Mouse (Mus musculus): ENCODE measurements at regions not wholly inside any gene's neighbourhood (a gene's known extent, or its start where the extent isn't known, plus 50 kb on each side); places are given as distances from the start of the nearest gene placed in this dataset.

- Histone ChIP-seq H3K27me3 (ENCODE audit: insufficient read depth, poor library complexity, severe bottlenecking) (no peaks in the 10 kb centered on the region), H3K4me1 (peaks cover 8% of the 10 kb centered on the region; the same call in 1 of the 2 replicates), H3K27ac (no peak overlapping the region), H3K4me3 (no peak overlapping the region), H3K9me3 (no peaks in the 10 kb centered on the region), H3K36me3 (no peaks in the 10 kb centered on the region)
- DNase-seq (ENCODE audit: low spot score): no peak
- 73% methylated on average over 3 of the region's 3 CpGs for WGBS
Measured at GRCm38 (mm10) chr16:24221992-24222391, 171.3 kb upstream of the Lpp start.

GRCm38 (mm10) chr16:24220613-24221012 is 172.7 kb upstream of the Lpp start:
- Histone ChIP-seq H3K36me3 (no peaks in the 10 kb centered on the region), H3K4me1 (peaks cover 8% of the 10 kb centered on the region; the same call in 1 of the 2 replicates), H3K27ac (no peak overlapping the region), H3K4me3 (no peak overlapping the region), H3K9me3 (no peaks in the 10 kb centered on the region), H3K27me3 (ENCODE audit: insufficient read depth, poor library complexity, severe bottlenecking) (no peaks in the 10 kb centered on the region)
- no peak for DNase-seq (ENCODE audit: low spot score)
- WGBS: 78% methylated on average over 3 of the region's 3 CpGs

- H3K27me3 ChIP-seq (ENCODE audit: insufficient read depth, poor library complexity, severe bottlenecking): no peaks in the 10 kb centered on the region
- DNase-seq (ENCODE audit: low spot score): no peak
- WGBS: 76% methylated on average over 9 of the region's 9 CpGs
- H3K4me1 ChIP-seq: peaks cover 8% of the 10 kb centered on the region; the same call in 1 of the 2 replicates
- no peaks in the 10 kb centered on the region for H3K36me3 ChIP-seq
- H3K27ac ChIP-seq: no peak overlapping the region
- no peaks in the 10 kb centered on the region for H3K9me3 ChIP-seq
- no peak overlapping the region for H3K4me3 ChIP-seq
Measured at GRCm38 (mm10) chr16:24219691-24220090, 173.6 kb upstream of the Lpp start.

GRCm38 (mm10) chr16:24218850-24219185 is 174.5 kb upstream of the Lpp start:
- Histone ChIP-seq H3K27ac (no peak overlapping the region), H3K9me3 (no peaks in the 10 kb centered on the region)
- WGBS: 71% methylated on average over 4 of the region's 4 CpGs

GRCm38 (mm10) chr16:24218162-24218849 is 175.0 kb upstream of the Lpp start:
- Histone ChIP-seq H3K4me1 (peaks cover 8% of the 10 kb centered on the region; the same call in 1 of the 2 replicates), H3K27ac (no peak overlapping the region), H3K36me3 (no peaks in the 10 kb centered on the region), H3K27me3 (ENCODE audit: insufficient read depth, poor library complexity, severe bottlenecking) (no peaks in the 10 kb centered on the region), H3K4me3 (no peak overlapping the region), H3K9me3 (no peaks in the 10 kb centered on the region)
- DNase-seq (ENCODE audit: low spot score): no peak
- WGBS: 70% methylated on average over 14 of the region's 14 CpGs

More at GRCm38 (mm10) chr16:24218850-24219185, 174.5 kb upstream of the Lpp start:
- DNase-seq (ENCODE audit: low spot score): no peak
- Histone ChIP-seq H3K4me3 (no peak overlapping the region), H3K36me3 (no peaks in the 10 kb centered on the region), H3K27me3 (ENCODE audit: insufficient read depth, poor library complexity, severe bottlenecking) (no peaks in the 10 kb centered on the region), H3K4me1 (peaks cover 8% of the 10 kb centered on the region; the same call in 1 of the 2 replicates)

GRCm38 (mm10) chr16:24216828-24217227 is 176.5 kb upstream of the Lpp start:
- H3K4me3 ChIP-seq: no peak overlapping the region
- WGBS: 81% methylated on average over 5 of the region's 5 CpGs
- peaks cover 8% of the 10 kb centered on the region; the same call in 1 of the 2 replicates for H3K4me1 ChIP-seq
- H3K27me3 ChIP-seq (ENCODE audit: insufficient read depth, poor library complexity, severe bottlenecking): no peaks in the 10 kb centered on the region
- H3K36me3 ChIP-seq: no peaks in the 10 kb centered on the region
- H3K27ac ChIP-seq: no peak overlapping the region; the same call in 1 of the 2 replicates
- no peak for DNase-seq (ENCODE audit: low spot score)
- no peaks in the 10 kb centered on the region for H3K9me3 ChIP-seq

- Histone ChIP-seq H3K36me3 (no peaks in the 10 kb centered on the region), H3K4me1 (peaks cover 8% of the 10 kb centered on the region; the same call in 1 of the 2 replicates), H3K27me3 (ENCODE audit: insufficient read depth, poor library complexity, severe bottlenecking) (no peaks in the 10 kb centered on the region), H3K27ac (no peak overlapping the region), H3K4me3 (no peak overlapping the region), H3K9me3 (no peaks in the 10 kb centered on the region)
- DNase-seq (ENCODE audit: low spot score): no peak
- WGBS: 83% methylated on average over 8 of the region's 8 CpGs
Measured at GRCm38 (mm10) chr16:24215353-24215752, 178.0 kb upstream of the Lpp start.

- no peak overlapping the region for H3K27ac ChIP-seq
- no peaks in the 10 kb centered on the region for H3K9me3 ChIP-seq
- H3K4me1 ChIP-seq: peaks cover 5% of the 10 kb centered on the region; the same call in 1 of the 2 replicates
- DNase-seq (ENCODE audit: low spot score): no peak
- WGBS: 88% methylated on average over 3 of the region's 3 CpGs
- no peaks in the 10 kb centered on the region for H3K36me3 ChIP-seq
- no peak overlapping the region for H3K4me3 ChIP-seq
- H3K27me3 ChIP-seq (ENCODE audit: insufficient read depth, poor library complexity, severe bottlenecking): no peaks in the 10 kb centered on the region
Measured at GRCm38 (mm10) chr16:24213577-24213976, 179.7 kb upstream of the Lpp start.

- Histone ChIP-seq H3K4me1 (no peaks in the 10 kb centered on the region), H3K27me3 (ENCODE audit: insufficient read depth, poor library complexity, severe bottlenecking) (peaks cover 4% of the 10 kb centered on the region; the same call in 1 of the 2 replicates), H3K36me3 (no peaks in the 10 kb centered on the region), H3K9me3 (no peaks in the 10 kb centered on the region), H3K27ac (no peak overlapping the region), H3K4me3 (no peak overlapping the region)
- WGBS: 76% methylated on average over 2 of the region's 2 CpGs
- DNase-seq (ENCODE audit: low spot score): no peak
Measured at GRCm38 (mm10) chr16:24212702-24213101, 180.6 kb upstream of the Lpp start.

GRCm38 (mm10) chr16:24211588-24211987 is 181.7 kb upstream of the Lpp start:
- 0 out of 2 replicates have a peak, but pooled peaks cover under 1% of the 10 kb centered on the region for H3K4me1 ChIP-seq
- peaks cover 4% of the 10 kb centered on the region; the same call in 1 of the 2 replicates for H3K27me3 ChIP-seq (ENCODE audit: insufficient read depth, poor library complexity, severe bottlenecking)
- WGBS: 76% methylated on average over 1 of the region's 1 CpGs
- no peak for DNase-seq (ENCODE audit: low spot score)
- no peaks in the 10 kb centered on the region for H3K36me3 ChIP-seq
- H3K27ac ChIP-seq: no peak overlapping the region
- H3K9me3 ChIP-seq: no peaks in the 10 kb centered on the region
- H3K4me3 ChIP-seq: no peak overlapping the region

GRCm38 (mm10) chr16:24208876-24209275 is 184.4 kb upstream of the Lpp start:
- Histone ChIP-seq H3K36me3 (no peaks in the 10 kb centered on the region), H3K4me1 (peaks cover 19% of the 10 kb centered on the region), H3K9me3 (no peaks in the 10 kb centered on the region), H3K27ac (no peak overlapping the region), H3K4me3 (no peak overlapping the region), H3K27me3 (ENCODE audit: insufficient read depth, poor library complexity, severe bottlenecking) (peaks cover 4% of the 10 kb centered on the region; the same call in 1 of the 2 replicates)
- 78% methylated on average over 2 of the region's 2 CpGs for WGBS
- DNase-seq (ENCODE audit: low spot score): no peak

GRCm38 (mm10) chr16:24208118-24208517 is 185.2 kb upstream of the Lpp start:
- Histone ChIP-seq H3K27me3 (ENCODE audit: insufficient read depth, poor library complexity, severe bottlenecking) (peaks cover 4% of the 10 kb centered on the region; the same call in 1 of the 2 replicates), H3K9me3 (no peaks in the 10 kb centered on the region), H3K4me3 (no peak overlapping the region), H3K27ac (no peak overlapping the region), H3K36me3 (no peaks in the 10 kb centered on the region), H3K4me1 (peaks cover 26% of the 10 kb centered on the region)
- 76% methylated on average over 2 of the region's 2 CpGs for WGBS
- no peak for DNase-seq (ENCODE audit: low spot score)

- DNase-seq (ENCODE audit: low spot score): no peak
- Histone ChIP-seq H3K9me3 (no peaks in the 10 kb centered on the region), H3K27me3 (ENCODE audit: insufficient read depth, poor library complexity, severe bottlenecking) (peaks cover 4% of the 10 kb centered on the region; the same call in 1 of the 2 replicates), H3K36me3 (no peaks in the 10 kb centered on the region), H3K27ac (no peak overlapping the region), H3K4me1 (peaks cover 37% of the 10 kb centered on the region), H3K4me3 (no peak overlapping the region)
- 63% methylated on average over 4 of the region's 4 CpGs for WGBS
Measured at GRCm38 (mm10) chr16:24207056-24207455, 186.3 kb upstream of the Lpp start.

All from heart, embryonic 10.5 days (tissue).